Mouse (Mus musculus) left cerebral cortex, postnatal 36 days (tissue): ENCODE measurements around the gene Trappc10. TPM values are rescaled to one million over a fixed set of nuclear protein-coding genes. Genes with fewer than 3 reads are reported as not detected.

ENCODE experiments used
- DNase-seq, 2 experiments: peaks; one replicate each; pipeline ENCODE4 v3.0.0; 2021 to 2022; ENCODE audit warnings: low spot score in 2 of 2, mixed read lengths in 1 of 2
- intact Hi-C: fragments of 180-260 bp; cut with DNase I; formaldehyde crosslinking; loops from one replicate; pipeline ENCODE4 v1.15.1; 2025
- total RNA-seq, 2 experiments: library from RNA; stranded (reverse); gene quantifications; 2 replicates each; pipeline ENCODE4 v1.2.3; 2021

The Trappc10 gene
- total RNA-seq: 10 to 100 TPM; 82.3 to 89.2 TPM

DNA sequence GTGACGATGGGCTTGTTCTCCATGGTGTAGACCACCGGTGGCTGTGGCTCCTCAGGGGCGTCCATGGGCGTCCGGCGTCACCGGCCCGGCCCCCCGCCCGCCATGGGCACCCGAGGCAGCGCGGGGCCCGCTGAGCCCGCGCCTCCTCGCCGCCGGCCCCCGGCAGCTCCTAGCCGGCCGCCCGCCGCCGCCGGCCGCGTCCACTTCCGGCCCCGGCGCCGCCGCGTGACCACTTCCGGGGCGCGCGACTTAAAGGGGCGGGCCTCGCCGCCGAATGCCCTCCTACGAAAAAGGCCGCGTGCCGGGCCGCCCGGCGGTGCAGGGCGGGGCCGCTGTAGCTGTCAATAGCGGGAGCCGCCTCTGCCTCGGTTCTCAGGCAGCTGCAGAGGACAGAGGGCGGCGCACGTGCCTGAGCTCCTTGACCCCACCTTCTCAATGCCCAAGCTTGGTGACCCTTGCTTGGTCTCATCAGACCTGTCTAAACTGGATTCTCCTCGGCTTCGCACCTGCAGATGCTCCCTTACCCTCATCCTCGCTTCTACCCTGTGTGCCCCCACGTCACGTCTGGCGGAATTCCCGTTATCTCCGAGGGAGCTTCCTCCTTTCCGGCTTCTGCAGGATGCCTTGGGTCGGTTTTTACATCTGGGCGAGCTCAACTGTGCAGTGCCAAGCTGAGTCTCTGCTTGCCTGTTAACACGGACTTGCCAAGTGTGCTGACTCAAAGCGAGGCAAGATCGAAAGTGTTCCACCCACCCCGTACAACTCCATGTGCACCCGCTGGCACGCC is at the start of gene Trappc10:
Gene Trappc10 (minus strand): TSS at position 204 of the 787 bp plus-strand sequence.
- peak; percentile 87 to 92 for DNase-seq
- intact Hi-C loops: no loop called here

GRCm38 (mm10) chr10:78293576-78293975 is 49.1 kb upstream of the Trappc10 start:
- no peak for DNase-seq
- intact Hi-C loops: no loop called here

- no peak for DNase-seq
- intact Hi-C loops: no loop called here
Measured at GRCm38 (mm10) chr10:78292381-78292780, 47.9 kb upstream of the Trappc10 start.

- intact Hi-C loops: no loop called here
- DNase-seq: no peak
Measured at GRCm38 (mm10) chr10:78290730-78291535, 46.5 kb upstream of the Trappc10 start.

- intact Hi-C loops: no loop called here
Measured at GRCm38 (mm10) chr10:78288896-78289295, 44.5 kb upstream of the Trappc10 start.

DNA sequence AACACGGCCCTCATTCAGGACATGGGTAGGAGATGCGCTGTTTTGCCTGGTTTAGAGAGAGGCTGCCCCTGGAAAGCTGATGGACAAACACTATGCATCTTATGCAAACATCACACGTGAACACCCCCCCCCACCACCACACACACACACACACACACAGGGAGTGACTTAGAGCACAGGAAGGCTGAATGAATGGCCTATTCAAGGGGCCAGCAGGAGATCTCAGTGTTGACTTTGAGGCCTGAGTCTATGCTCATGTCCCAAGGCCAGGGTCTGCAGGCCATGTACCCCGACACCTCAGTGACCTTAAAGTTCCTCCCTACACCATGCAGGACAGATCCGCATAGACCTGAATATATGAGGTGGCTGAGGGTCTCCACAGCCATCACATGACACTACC is 43.7 kb upstream of the Trappc10 start:
- DNase-seq: no peak
- intact Hi-C loops: no loop called here

More at GRCm38 (mm10) chr10:78288896-78289295, 44.5 kb upstream of the Trappc10 start:
- no peak for DNase-seq

- intact Hi-C loops: no loop called here
- DNase-seq: no peak
Measured at GRCm38 (mm10) chr10:78287465-78288132, 43.2 kb upstream of the Trappc10 start.

DNA sequence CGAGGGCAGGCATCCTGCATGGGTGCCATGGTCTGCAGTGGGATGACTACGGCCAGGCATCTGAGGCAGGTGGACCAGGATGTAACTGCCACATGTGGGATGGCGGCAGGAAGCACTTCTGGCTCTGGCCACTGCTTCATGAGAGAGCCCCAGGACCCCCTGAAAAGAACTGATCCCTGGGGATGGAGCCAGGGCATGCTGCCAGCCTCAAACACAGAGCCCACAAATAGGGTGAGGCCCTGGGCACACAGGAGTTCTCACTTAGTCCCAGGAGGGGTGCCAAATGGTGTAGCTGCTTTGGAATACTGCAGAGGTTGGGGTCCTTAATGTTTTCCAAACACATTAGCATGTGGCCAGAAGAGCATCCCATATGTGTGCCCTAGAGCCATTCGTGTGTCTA is 41.5 kb upstream of the Trappc10 start:
- intact Hi-C loops: no loop called here
- DNase-seq: no peak

DNA sequence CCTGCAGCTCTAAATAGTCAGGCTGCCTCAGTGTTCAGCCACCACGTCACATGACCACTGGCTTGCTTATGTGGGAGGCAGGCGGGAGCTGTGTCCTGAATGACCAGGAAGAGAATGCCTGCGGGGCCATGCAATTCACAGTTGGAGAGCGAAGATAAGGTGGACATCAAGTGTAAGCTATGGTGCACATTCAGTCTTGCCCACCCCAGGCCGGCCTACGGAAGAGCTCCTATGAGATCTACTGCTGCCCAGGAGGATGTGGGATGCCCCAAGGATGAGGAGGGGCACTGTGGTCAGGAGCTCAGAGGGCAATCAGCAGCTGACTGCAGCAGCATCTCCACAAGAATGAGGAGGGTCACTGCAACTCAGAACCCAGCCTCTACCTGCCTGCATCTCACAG is 41.0 kb upstream of the Trappc10 start:
- intact Hi-C loops: no loop called here

GRCm38 (mm10) chr10:78284812-78285211 is 40.4 kb upstream of the Trappc10 start:
- DNase-seq: no peak
- intact Hi-C loops: no loop called here

More for the DNA sequence above, 41.0 kb upstream of the Trappc10 start:
- DNase-seq: no peak

GRCm38 (mm10) chr10:78282411-78282810 is 38.0 kb upstream of the Trappc10 start:
- intact Hi-C loops: no loop called here
- DNase-seq: no peak

DNA sequence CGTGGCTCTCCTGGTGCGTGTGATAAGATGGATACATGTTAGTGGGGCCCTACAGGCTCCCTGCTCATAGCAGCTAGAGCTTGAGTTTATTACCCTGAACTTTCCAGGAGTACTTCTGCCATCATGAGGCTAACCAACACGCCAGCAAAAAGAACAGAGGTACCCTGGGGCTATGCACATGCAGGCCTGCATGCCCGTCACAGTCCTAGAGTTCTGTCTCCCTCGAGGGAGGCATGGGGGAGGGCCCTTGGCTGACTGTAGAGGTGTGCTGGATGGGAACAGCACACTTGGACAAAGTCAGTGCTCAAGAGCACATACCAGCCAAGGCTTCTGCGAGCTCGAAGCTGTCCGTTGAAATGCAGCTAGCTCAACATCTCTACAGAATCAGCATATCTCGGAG is 36.0 kb upstream of the Trappc10 start:
- DNase-seq: no peak
- intact Hi-C loops: no loop called here

GRCm38 (mm10) chr10:78279210-78279609 is 34.8 kb upstream of the Trappc10 start:
- DNase-seq: peak; percentile 42 to 49
- intact Hi-C loops: loop anchor here (1.0 kb wide), 2 partner anchors 113 to 117 kb away; no protein-coding TSS in a partner anchor

DNA sequence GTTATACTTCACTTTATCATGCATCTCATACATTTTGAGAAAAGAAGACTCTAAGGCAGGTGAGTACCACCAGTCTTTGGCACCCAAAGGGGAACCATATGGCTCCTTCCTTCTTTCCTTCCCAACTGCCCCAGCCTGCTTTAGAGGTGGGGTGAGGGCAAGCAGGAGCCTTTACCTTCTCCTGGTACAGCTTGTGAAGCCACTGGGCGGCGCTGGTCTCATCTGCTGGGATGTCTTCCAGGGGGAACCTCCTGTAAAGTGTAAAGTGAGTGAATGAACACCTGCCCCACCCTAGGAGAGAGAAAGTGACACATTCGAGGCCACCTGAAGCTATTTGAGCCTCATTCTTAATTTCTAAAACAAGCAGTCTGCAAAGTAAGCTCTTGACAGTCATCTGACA is 33.4 kb upstream of the Trappc10 start:
- intact Hi-C loops: no loop called here
- DNase-seq: no peak

DNA sequence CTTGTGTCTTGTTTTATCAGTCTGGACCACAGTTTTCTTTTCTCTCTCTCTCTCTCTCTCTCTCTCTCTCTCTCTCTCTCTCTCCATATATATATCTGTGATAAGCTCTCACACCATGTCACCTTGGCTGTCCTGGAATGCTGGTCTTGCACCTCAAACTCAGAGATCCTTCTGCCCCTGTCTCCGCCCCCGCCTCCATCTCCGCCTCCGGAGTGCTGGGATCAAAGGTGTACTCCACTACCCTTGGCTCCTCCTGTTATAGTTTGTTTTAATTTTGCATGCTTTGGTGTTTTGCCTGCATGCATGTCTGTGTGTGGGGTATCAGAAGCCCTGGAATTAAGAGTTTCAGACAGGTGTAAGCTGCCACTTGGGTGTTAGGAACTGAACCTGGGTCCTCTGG is 31.8 kb upstream of the Trappc10 start:
- intact Hi-C loops: no loop called here
- no peak for DNase-seq

DNA sequence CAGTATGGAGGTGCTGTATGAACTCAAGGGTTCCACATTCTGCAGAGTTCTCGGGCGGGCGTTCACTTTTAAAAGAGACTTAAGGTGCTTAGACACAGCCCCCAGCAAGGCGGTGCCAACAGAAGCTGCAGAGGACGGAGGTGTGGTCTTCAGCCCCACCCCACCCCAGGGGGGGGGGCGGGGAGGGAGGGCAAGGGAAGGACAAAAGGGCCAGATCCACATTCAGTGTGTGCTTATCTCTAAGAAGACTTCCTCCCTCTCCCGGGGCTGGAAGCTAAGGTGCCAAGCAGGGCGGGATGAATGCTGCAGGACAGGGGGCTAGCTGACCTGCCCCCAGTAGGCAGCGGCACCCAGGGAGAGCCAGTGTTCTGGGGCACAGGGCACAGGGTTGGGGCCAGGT is 28.5 kb upstream of the Trappc10 start:
- intact Hi-C loops: no loop called here
- DNase-seq: no peak

GRCm38 (mm10) chr10:78265881-78266280 is 21.4 kb upstream of the Trappc10 start:
- intact Hi-C loops: no loop called here
- DNase-seq: no peak

DNA sequence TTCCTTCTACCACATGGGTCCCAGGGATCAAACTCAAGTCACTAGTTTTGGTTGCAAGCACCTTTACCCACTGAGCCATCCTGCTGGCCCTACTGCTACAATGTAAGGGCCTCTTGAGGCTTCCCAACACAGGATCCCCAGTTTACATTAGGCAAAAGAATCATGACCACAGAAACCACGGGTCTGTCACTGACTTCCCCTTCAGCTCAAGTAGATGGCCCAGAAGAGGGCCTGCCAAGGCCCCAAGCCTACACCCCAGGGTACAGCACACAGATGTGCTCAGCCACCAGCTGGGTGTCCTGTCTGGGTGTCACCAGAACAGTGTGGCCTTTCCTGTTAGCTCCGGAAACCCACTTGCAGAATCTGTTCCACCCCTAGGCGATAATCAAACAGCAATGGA is 20.3 kb upstream of the Trappc10 start:
- no peak for DNase-seq
- intact Hi-C loops: no loop called here

GRCm38 (mm10) chr10:78260916-78261650 is 16.6 kb upstream of the Trappc10 start:
- intact Hi-C loops: loop anchor here (2.0 kb wide), 1 partner anchor 34 kb away; no protein-coding TSS in a partner anchor

More at GRCm38 (mm10) chr10:78260916-78261650, 16.6 kb upstream of the Trappc10 start:
- no peak for DNase-seq
